Mouse (Mus musculus) midbrain, embryonic 16.5 days (tissue): Measurements from ENCODE around the gene Sall4. TPM values are rescaled to one million over a fixed set of nuclear protein-coding genes. Genes with fewer than 3 reads are reported as not detected.

Experiments used
- ATAC-seq: fragments of 200-750 bp; cut with Nextera tagmentation; 2 replicates; pipeline ENCODE4 v1.8.0; 2017; ENCODE audit warnings: moderate TSS enrichment
- H3K27ac ChIP-seq: fragments of 300-500 bp; sonication (generic); 2 replicates; pipeline ENCODE4 v1.5.1; 2014; ENCODE audit warnings: mild to moderate bottlenecking, low read length, mixed read lengths
- H3K27me3 ChIP-seq: fragments of 300-500 bp; sonication (generic); 2 replicates; pipeline ENCODE4 v1.6.1; 2014; ENCODE audit warnings: low read depth, low read length, mixed read lengths; ENCODE audit not compliant: control insufficient read depth, insufficient read depth
- H3K36me3 ChIP-seq: fragments of 300-500 bp; sonication (generic); 2 replicates; pipeline ENCODE4 v1.6.1; 2014; ENCODE audit warnings: mild to moderate bottlenecking, low read length, moderate library complexity, mixed read lengths; ENCODE audit not compliant: control insufficient read depth, insufficient read depth
- H3K4me1 ChIP-seq: fragments of 300-500 bp; sonication (generic); 2 replicates; pipeline ENCODE4 v1.6.1; 2014; ENCODE audit warnings: mild to moderate bottlenecking, low read length, mixed read lengths; ENCODE audit not compliant: control insufficient read depth, insufficient read depth
- H3K4me2 ChIP-seq: fragments of 300-500 bp; sonication (generic); 2 replicates; pipeline ENCODE4 v1.6.1; 2014; ENCODE audit warnings: mild to moderate bottlenecking, low read length, mixed read lengths
- H3K4me3 ChIP-seq: fragments of 300-500 bp; sonication (generic); 2 replicates; pipeline ENCODE4 v1.5.1; 2014; ENCODE audit warnings: low read depth, mild to moderate bottlenecking, low read length, moderate library complexity, mixed read lengths
- H3K9ac ChIP-seq: fragments of 300-500 bp; sonication (generic); 2 replicates; pipeline ENCODE4 v1.6.1; 2014; ENCODE audit warnings: low read depth, low read length, mixed read lengths
- H3K9me3 ChIP-seq: fragments of 300-500 bp; sonication (generic); replicated peaks from 2 replicates; pipeline ENCODE4 v1.6.1; 2014; ENCODE audit warnings: mild to moderate bottlenecking, low read length, mixed read lengths; ENCODE audit not compliant: control insufficient read depth, poor library complexity, severe bottlenecking
- WGBS: fragments of 180-500 bp; shearing (Covaris S2); extraction: QIAGEN DNeasy Blood & Tissue Kit; methylation state at CpG from one replicate; pipeline ENCODE4 v1.1.7; 2014; 5-methylcytosine and 5-hydroxymethylcytosine counted together
- polyA plus RNA-seq: library from polyadenylated mRNA; unstranded; fragments of >200 nt; fragmentation: Nextera tagmentation; extraction: Ambion mirVana; gene quantifications from 2 replicates; pipeline ENCODE4 v1.2.1, GENCODE M21; 2015

Gene Sall4
- polyA plus RNA-seq, 1 experiment from 2014 or later: 0.84 TPM

DNA sequence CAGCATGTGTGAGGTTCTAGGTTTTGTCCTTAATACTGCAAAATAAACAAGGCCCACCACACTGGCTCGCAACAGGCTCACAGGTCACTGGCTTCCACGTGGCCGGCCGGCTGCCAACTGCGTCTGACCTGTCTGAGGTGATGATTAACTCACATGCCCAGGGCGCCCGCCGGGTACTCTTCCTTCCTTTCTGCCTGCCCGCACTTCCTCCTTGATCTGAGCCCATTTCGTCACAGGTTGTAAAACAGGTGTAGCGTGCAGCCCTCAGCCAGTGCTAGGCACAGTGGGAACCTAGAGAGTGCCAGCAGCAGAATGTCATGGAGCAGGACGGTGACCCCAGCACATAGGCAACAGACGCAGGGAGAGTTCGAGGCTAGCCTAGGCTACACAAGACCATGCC lies 46.4 kb downstream of the Sall4 start:
- Histone ChIP-seq H3K4me2 (no peak overlapping the region), H3K9ac (no peak overlapping the region), H3K27me3 (no peaks in the 10 kb centered on the region), H3K27ac (no peak overlapping the region), H3K36me3 (no peaks in the 10 kb centered on the region), H3K4me3 (no peak overlapping the region), H3K4me1 (peaks cover 10% of the 10 kb centered on the region), H3K9me3 (no peaks in the 10 kb centered on the region)
- no peak for ATAC-seq
- 93% methylated on average over 14 of the region's 14 CpGs for WGBS

- WGBS: 81% methylated on average over 4 of the region's 4 CpGs
- Histone ChIP-seq H3K4me1 (peaks cover 3% of the 10 kb centered on the region), H3K4me2 (no peak overlapping the region), H3K9me3 (no peaks in the 10 kb centered on the region), H3K4me3 (no peak overlapping the region), H3K27me3 (no peaks in the 10 kb centered on the region), H3K36me3 (no peaks in the 10 kb centered on the region), H3K27ac (no peak overlapping the region), H3K9ac (no peak overlapping the region)
- no peak for ATAC-seq
Measured at GRCm38 (mm10) chr2:168719742-168720141, 48.0 kb downstream of the Sall4 start.

DNA sequence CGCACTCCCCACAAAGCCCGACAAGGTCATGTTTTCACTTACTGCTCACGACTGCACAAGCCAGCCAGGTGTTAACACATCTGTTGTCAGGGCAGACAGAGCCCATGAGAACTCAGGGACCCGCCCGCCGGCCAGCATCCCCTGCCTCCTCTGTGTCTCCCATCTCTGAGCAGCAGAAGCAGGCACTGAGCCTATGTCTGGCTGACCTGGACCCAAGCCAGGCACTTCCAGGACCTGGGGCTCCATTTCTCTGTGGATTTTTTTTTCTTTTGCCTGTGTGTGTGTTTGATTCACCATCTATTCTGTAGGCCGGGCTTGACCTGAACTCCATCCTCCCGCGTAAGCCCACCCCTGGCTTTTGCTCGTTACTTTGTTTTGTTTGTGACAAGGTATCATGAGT lies 49.0 kb downstream of the Sall4 start:
- Histone ChIP-seq H3K36me3 (0 out of 2 replicates have a peak, but pooled peaks cover 2% of the 10 kb centered on the region), H3K9ac (no peak overlapping the region), H3K27me3 (no peaks in the 10 kb centered on the region), H3K4me3 (no peak overlapping the region), H3K9me3 (no peaks in the 10 kb centered on the region), H3K4me1 (peaks cover 3% of the 10 kb centered on the region), H3K27ac (no peak overlapping the region), H3K4me2 (no peak overlapping the region)
- whole genome bisulfite sequencing: 81% methylated on average over 10 of the region's 10 CpGs
- no peak for ATAC-seq

GRCm38 (mm10) chr2:168718267-168718666 lies 49.5 kb downstream of the Sall4 start:
- Histone ChIP-seq H3K4me3 (no peak overlapping the region), H3K4me2 (no peak overlapping the region), H3K9ac (no peak overlapping the region), H3K4me1 (peaks cover 3% of the 10 kb centered on the region), H3K36me3 (0 out of 2 replicates have a peak, but pooled peaks cover 2% of the 10 kb centered on the region), H3K27ac (no peak overlapping the region), H3K27me3 (no peaks in the 10 kb centered on the region), H3K9me3 (no peaks in the 10 kb centered on the region)
- WGBS: 62% methylated on average over 2 of the region's 2 CpGs
- no peak for ATAC-seq

DNA sequence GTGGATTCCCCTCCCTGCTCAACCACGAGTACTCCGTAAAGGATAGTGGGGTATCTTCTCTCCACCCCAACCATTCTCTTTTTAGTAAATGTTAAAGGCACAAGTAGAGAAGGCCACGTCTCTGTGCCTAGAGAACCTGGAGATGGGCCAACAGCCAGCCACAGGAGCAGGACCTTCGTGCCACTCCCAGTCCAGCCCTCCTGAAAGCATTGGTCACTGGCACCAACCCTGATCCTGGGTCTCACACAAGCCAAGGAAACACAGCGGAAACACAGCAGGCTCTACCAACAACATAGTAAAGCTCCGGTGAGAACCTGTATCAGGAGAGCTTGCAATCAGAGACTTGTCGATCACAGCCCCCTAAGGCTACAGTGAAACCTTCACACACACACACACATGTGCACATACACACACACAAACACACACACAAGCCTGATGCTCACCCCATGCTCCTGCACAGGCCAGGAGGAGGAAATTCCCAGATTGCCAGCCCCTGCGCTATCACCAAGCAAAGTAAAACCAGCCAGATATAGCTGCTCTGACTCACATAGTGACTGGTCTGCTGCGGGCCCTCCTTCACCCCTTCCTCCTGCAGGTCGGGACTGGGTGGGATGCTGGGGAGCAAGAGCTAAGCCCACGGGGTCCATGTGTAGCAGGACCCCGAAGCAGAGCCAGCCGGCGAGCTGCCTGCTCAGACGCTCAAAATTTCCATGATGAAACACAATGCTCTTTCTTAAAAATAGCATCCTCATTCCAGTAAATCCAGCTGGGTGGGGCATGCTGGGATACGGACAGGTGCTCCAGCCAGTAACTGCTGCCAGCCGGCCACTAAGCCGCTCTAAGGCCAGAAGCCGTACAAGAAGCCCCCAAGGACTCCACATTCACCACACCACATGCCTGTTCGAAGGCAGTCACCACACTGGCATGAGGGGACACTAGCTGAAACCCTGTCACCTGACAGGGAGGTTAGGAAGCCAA lies 55.3 kb downstream of the Sall4 start:
- Histone ChIP-seq H3K36me3 (peaks cover 6% of the 10 kb centered on the region), H3K27ac (0 out of 2 replicates have a peak overlapping the region, but pooled peaks have one; percentile 11), H3K27me3 (no peaks in the 10 kb centered on the region), H3K9me3 (no peaks in the 10 kb centered on the region), H3K4me2 (no peak overlapping the region), H3K4me1 (peaks cover 10% of the 10 kb centered on the region), H3K9ac (0 out of 2 replicates have a peak overlapping the region, but pooled peaks have one; percentile 20), H3K4me3 (no peak overlapping the region)
- 75% methylated on average over 20 of the region's 20 CpGs for WGBS
- peak; percentile 7; the same call in 1 of the 2 replicates for ATAC-seq

DNA sequence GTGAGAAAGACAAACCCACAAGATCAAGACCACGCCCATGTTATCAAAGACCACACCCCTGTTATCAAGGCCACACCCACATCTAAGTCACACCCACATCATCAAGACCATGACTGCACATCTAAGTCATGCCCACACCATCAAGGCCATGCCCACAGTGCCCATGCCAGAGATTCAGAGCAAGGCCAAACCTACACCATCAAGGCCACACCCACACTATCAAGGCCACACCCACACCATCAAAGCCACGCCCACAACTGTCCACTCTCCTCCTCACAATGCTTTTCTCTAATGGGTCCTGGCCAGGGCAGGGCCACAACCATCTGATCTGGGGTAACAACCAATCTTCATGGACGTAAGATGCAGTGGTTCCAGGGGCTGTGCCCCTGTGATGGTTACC lies 56.8 kb downstream of the Sall4 start:
- Histone ChIP-seq H3K27me3 (no peaks in the 10 kb centered on the region), H3K4me3 (no peak overlapping the region), H3K4me1 (peaks cover 10% of the 10 kb centered on the region), H3K27ac (no peak overlapping the region), H3K4me2 (no peak overlapping the region), H3K9me3 (no peaks in the 10 kb centered on the region), H3K36me3 (peaks cover 10% of the 10 kb centered on the region), H3K9ac (no peak overlapping the region)
- 0 out of 2 replicates have a peak, but pooled peaks have one; percentile 34 for ATAC-seq
- WGBS: 78% methylated on average over 3 of the region's 3 CpGs

DNA sequence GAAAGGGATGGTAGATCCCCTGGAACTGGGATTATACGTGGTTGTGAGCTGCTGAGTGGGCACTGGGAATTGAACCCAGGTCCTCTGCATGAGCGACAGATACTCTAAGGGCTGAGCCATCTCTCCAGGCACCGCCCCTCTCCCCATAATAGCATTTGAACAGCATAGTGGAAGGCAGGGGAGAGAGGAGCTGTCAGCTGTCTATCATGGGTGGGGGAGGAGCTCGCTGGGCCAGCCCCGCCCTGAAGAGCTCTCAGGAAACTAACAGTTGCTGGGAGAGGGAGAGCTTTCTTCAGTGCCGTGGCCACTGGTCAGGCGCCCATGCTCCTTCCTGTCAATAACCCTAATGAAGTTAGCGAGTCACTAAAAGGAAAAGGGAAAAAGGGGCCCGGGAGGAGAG lies 60.0 kb downstream of the Sall4 start:
- Histone ChIP-seq H3K4me1 (peaks cover 5% of the 10 kb centered on the region), H3K9ac (no peak overlapping the region), H3K36me3 (peaks cover 17% of the 10 kb centered on the region), H3K27me3 (no peaks in the 10 kb centered on the region), H3K4me3 (no peak overlapping the region), H3K4me2 (no peak overlapping the region), H3K27ac (no peak overlapping the region), H3K9me3 (no peaks in the 10 kb centered on the region)
- WGBS: 55% methylated on average over 9 of the region's 9 CpGs
- no peak for ATAC-seq

DNA sequence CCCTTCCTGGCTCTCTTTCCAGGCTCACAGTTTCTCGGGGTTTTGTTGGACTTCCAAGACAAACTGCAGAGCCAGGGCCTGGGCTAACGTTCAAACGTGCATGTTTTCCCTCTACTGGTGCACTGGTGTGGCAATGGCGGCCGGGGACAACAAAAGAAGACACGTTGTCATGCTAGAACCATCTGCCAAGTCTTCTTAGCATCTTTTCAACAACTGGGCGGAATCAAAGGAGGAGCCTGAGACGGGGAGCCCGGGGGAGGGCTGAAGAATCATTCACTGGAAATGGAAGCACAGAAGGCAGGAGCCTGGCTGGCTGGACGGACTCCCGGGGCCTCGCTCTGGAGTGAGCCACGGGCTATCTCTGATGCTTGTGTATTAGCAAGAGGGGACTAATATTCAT lies 65.5 kb downstream of the Sall4 start:
- H3K9ac ChIP-seq: no peak overlapping the region
- no peaks in the 10 kb centered on the region for H3K4me1 ChIP-seq
- H3K4me2 ChIP-seq: no peak overlapping the region
- H3K27me3 ChIP-seq: no peaks in the 10 kb centered on the region
- WGBS: 17% methylated on average over 13 of the region's 13 CpGs
- no peaks in the 10 kb centered on the region for H3K9me3 ChIP-seq
- H3K36me3 ChIP-seq: peaks cover 19% of the 10 kb centered on the region
- H3K4me3 ChIP-seq: no peak overlapping the region
- ATAC-seq: 0 out of 2 replicates have a peak, but pooled peaks have one; percentile 34
- H3K27ac ChIP-seq: peak overlapping the region; percentile 40; the same call in 1 of the 2 replicates
